Mouse (Mus musculus): ENCODE data around the gene Hcrtr1.

DNA sequence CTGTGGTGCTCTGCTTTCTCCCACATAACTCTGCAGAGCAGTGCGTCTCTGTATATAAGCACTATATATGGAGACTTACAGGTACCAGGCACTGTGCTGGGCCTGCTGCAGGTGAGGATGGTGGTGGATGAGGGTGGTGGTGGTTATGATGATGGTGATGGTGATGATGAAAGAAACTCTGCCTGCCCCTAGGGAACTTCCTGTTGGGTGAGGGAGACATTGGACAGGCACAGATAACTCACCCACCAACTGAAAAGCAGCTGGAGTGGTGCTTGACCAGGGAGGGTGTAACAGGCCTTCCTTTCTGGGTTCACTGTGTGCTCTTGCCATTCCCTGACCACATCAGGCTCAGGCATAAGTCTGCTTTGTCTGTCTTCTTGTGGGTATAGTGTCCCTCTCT is 26.4 kb downstream of the Hcrtr1 start:
- TF ChIP-seq HCFC1 (IDR thresholded peaks at IDR 0.05; ENCODE audit: borderline replicate concordance, insufficient read depth, low read length) (no peak), MAFK (IDR thresholded peaks at IDR 0.05; ENCODE audit: insufficient read depth, low read depth, low read length) (no peak), CHD2 (IDR thresholded peaks at IDR 0.05; ENCODE audit: low read depth, low read length) (no peak), ZC3H11A (IDR thresholded peaks at IDR 0.05; ENCODE audit: borderline replicate concordance, low read depth, low read length) (no peak)
